Mouse (Mus musculus) spleen, adult 18-20 months (tissue): ENCODE results near the gene Oaz2.
A peak's percentile ranks its signal among the peaks of the same experiment; 100 is the strongest.
"Not testable (repeated sequence)": the region's sequence is repeated elsewhere in the genome, so short reads cannot be mapped to it uniquely, and the experiment has no call there.

Source experiments
- DNase-seq, 2 experiments: peaks; one replicate each; pipeline ENCODE4 v3.0.0; 2022; ENCODE audit warnings: mixed read lengths in 2 of 2

Oaz2 gene

DNA sequence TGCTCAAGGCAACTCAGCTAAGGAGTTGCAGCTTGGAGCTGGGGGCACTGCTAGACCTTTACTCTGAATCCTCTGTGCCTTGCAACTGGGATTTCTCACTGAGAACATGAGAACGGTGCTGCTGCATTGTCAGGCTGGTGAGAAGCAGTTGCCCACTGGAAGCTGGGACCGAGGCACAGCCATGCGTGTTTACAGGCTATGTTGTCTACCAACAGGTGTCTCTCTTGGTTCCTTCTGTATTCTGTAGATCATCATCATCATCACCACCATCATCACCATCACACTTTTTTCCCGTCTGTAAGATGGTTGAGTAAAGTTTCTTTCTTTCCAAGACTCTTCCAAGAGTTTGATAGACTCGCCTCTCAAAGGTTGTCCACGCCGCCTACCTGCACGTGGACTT lies at the start of gene Oaz2:
TSS of gene Oaz2 (plus strand) at position 301 of the 400 bp plus-strand sequence.
- no peak for DNase-seq

DNA sequence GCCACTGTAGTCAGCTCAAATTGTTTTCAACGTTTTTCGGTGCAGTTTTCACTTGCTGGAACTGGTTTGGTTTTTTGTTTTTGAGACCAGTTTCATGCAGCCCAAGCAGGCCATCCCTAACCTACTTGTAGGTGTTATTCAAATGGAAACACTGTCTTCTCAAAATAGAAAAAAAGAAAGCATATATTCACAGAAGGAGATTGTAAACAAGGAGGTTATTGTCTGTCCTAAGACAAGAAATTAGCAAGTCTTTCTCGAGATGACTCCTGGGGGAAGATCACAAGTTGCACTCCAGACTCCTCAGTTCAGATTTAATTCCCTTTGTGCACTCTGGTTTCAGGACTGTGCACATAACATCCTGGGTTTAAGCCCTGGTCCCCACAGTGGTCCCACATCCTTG lies 48.5 kb upstream of the Oaz2 start:
- no peak for DNase-seq

- no peak for DNase-seq
These were observed 46.6 kb upstream of the Oaz2 start for GRCm38 (mm10) chr9:65621196-65621595.

GRCm38 (mm10) chr9:65621666-65622065 lies 46.1 kb upstream of the Oaz2 start:
- DNase-seq: no peak

GRCm38 (mm10) chr9:65622826-65623225 lies 45.0 kb upstream of the Oaz2 start:
- DNase-seq: no peak

GRCm38 (mm10) chr9:65624266-65624665 lies 43.5 kb upstream of the Oaz2 start:
- DNase-seq: no peak

DNA sequence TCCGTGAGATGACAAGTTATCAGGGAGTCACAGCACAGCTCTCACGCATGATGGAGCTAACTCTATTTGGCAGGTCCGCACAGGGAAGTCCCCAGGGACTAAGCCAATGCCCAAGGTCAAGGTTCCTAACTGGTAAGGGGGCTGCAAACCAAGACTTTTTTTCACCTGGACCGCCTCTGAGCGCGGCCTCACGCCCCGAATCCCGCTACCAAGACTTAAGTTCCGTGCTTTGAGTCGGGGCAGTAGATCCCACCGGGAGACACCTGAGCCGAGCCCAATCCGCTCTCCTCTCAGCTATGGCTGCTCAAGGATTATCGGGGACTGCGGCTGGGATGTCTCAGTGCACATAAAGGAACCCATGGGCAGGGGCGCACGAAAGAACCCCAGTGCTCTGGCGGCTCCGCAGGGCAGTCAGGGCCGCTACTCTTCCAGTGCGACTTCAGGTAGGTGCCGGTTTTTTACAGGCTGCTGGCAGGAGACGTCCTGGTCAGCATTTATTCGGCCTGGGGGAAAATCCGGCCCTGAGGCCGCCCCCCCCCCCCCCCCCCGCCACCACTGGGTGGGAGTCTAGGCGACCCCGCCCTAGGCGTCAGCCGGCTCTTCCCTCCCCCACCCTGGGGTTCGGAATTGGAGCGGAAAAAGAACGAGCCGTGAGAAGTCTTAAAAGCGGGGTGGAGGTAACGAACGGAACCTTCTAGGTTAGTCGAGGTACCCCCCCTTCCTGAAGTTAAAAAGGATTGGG lies 38.6 kb upstream of the Oaz2 start, which contains the start of gene Rbpms2:
TSS of gene Rbpms2 (plus strand) at position 624 of the 742 bp plus-strand sequence.
- peak; percentile 5 to 12 for DNase-seq

DNA sequence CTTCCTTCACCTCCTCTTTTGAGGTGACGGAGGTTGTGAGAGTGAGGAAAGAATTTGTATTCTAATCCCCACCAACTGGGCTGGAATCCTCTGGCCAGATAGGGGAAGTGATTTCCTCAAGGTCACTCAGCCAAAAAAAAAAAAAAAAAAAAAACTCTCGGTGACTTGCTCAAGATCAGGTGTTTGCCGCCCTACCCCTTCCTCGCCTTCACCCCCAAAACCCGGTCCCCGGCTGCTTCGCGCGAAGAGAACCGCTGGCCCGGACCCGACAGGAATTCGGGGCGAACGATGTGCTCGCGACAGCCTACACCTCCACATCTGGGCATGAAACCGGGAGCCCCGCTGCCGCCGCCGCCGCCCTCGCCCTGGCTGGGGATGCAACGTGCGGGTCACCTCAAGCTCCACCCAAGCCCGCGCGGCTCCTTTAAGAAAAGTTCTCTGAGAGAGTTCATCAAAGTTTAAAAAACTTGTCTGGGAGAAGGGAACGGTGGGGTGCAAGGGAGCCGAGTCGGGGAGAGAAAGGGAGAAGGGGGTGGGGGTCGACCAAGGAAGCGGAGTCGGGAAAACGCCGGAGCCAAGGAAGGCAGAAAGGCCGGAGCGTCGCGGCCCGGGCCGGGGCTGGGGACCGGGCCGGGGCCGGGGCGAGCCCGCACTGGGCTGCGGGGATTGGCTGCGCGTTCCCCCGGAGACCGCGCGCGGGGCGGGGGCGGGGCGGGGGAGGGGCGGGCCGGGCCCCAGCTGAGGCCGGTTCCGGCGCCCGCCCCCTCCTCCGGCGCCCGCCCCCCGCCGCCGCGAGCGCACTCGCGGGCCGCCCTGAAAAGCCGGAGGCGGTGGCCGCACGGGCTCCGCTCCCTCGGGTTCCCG lies 37.8 kb upstream of the Oaz2 start:
- DNase-seq: peak; percentile 21 to 42

GRCm38 (mm10) chr9:65630631-65631353 lies 37.0 kb upstream of the Oaz2 start:
- DNase-seq: peak; percentile 9 to 13

DNA sequence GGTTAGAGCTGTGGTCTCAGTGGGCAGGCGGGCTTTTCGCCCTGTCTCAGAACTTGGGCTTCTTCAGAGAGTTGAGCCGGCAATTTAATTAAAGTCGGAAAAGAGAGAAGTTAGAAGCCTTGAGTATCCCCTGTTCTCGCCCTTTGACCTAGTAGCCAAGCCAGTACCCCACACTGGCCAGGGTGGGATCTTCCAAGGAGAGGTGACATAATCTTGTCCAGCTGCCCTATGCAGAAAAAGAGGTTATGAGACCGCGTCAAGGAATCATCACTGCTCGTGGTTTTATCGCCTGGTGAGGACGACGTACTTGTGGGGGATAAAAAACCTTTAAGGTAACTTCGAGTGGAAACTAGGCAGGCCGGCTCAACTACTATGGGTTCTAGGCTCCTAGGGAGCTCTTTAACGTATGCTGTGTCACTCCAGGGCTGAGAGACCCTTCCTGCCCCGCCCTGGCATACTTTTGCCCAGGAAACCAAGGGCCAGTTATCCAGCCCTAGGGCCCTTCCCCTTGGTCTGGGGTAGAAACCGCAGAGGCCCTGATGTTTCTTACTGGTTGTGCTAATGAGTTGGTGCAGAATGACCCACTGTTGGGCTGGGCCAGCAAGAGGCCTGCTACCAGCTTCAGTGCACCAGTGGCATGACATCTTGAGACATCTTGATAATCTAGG lies 36.3 kb upstream of the Oaz2 start:
- no peak for DNase-seq

DNA sequence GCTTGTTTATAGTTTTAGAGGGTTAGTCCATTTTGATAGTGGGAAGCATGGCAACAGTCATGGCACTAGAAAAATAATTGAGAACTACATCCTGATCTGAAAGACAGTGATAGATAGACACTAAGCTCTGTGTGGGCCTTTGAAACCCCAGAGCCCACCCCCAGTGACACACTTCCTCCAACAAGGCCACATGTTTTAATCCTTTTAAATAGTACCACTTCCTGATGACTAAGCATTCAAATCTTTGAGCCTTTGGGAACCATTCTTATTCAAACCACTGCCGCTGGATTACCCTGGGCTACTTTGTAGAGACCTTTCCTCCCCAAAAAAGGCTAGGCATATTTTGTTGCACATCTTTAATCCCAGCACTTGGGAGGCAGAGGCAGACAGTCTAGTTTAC lies 32.0 kb upstream of the Oaz2 start:
- DNase-seq: no peak

GRCm38 (mm10) chr9:65636926-65637325 lies 30.9 kb upstream of the Oaz2 start:
- no peak for DNase-seq

GRCm38 (mm10) chr9:65639065-65639464 lies 28.7 kb upstream of the Oaz2 start:
- no peak for DNase-seq

DNA sequence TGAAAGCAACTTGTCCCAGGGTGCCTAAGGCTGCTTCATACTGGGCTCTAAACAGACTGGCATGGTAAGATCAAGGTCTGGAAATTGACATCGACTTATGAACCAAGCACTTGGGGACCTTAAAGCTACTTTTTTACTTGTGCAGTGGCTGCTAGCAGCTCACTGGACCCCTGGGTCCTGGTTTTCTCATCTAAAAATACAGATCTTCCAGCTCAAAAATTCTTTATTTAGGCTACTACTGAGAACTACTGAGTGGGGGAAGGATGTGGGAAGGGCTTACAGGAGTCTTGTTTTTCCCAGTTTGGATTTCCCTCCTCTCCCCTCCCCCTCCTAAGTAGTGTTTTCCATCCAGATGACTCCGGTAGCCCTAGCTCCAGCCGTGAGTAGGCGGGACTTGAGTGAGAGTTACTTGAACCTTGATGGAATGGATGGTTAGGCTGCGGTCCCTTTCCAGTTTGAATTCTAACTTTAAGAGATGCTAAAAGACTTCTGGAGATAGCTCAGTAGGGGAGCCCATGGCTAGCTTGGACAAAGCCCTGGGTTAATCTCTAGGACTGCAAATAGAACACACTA lies 26.9 kb upstream of the Oaz2 start:
- DNase-seq: no peak

- DNase-seq: no peak
These were observed 26.3 kb upstream of the Oaz2 start for GRCm38 (mm10) chr9:65641446-65642052.

- DNase-seq: no peak
These were observed 25.3 kb upstream of the Oaz2 start for GRCm38 (mm10) chr9:65642546-65642945.

- no peak for DNase-seq
These were observed 22.8 kb upstream of the Oaz2 start for GRCm38 (mm10) chr9:65644960-65645359.

DNA sequence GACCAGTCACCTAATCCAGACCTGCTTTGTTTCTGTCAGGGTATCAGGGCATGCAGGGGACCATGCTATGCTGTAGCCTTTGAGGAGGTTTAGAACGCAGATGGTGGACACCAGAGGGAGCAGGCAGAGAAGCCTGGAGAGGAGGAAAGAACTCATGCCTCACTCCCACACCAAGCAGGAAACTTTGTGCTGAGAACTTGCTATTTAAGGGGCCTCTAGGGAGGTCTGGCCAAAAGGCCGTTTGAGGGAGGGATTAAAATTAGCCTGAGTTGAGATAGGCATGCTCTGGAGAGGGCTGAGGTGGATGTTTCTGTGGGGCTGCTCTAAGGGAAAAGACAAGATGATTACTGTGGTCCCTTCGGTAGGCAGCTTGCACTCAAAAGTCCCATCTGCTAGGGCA lies 21.8 kb upstream of the Oaz2 start:
- no peak for DNase-seq

DNA sequence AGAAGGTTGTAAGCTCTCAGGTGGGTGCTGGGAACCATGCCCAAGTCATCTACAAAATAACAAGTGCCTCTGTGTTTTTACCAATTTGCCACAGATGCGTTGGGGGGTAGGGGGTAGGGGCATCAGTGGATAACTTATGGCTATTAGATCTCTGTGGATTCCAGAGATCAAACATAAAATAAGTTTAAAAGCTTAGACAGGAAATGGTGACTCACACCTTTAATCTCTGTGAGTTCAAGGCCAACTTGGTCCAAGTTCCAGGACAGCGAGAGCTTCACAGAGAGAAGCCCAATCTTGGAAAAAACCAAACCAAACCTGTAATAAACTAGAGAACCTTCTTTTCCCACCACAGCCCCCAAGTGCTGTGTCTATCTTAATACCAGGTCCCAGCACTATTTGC lies 21.0 kb upstream of the Oaz2 start:
- DNase-seq: no peak

- no peak for DNase-seq
These were observed 19.1 kb upstream of the Oaz2 start for GRCm38 (mm10) chr9:65648730-65649129.

DNA sequence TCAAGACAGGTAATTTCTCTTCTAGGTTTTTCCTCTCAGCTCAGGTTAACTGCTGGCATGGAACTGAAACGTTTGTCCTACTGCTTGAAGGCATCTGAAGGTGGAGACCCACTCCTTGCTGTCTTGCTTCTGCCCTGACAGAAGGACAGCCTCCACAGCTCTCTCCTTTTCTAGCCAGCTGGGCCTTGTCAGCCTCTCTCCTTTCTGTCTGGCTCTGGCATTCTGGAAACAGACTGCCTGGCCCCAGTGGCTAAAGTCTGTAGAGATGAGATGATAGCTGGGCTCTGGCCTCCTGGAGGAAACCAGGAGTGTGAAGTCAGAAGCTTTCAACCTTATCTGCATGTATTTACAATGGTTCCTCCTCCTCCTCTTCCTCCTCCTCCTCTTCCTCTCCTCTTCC lies 17.8 kb upstream of the Oaz2 start:
- DNase-seq: no peak

- not testable (repeated sequence) for DNase-seq
These were observed 15.8 kb upstream of the Oaz2 start for GRCm38 (mm10) chr9:65651957-65652356.
